Mouse (Mus musculus): ENCODE data around the gene Nrn1. TPM values are rescaled to one million over a fixed set of nuclear protein-coding genes. Genes with fewer than 3 reads are reported as not detected.

Gene Nrn1
- polyA plus RNA-seq, 1 experiment, result 5.1 TPM

GRCm38 (mm10) chr13:36720297-36721017 lies 14.5 kb downstream of the Nrn1 start:
- no peaks in the 10 kb centered on the region for H3K27me3 ChIP-seq (ENCODE audit: control insufficient read depth, insufficient read depth, insufficient read length)
- TF ChIP-seq TCF12 (IDR thresholded peaks at IDR 0.05; ENCODE audit: insufficient read depth, poor library complexity, severe bottlenecking) (no peak), TCF3 (IDR thresholded peaks at IDR 0.05; ENCODE audit: insufficient read length, low read depth) (no peak), CEBPB (IDR thresholded peaks at IDR 0.05; ENCODE audit: insufficient read depth, poor library complexity, severe bottlenecking) (no peak), MYOG (IDR thresholded peaks at IDR 0.05; ENCODE audit: control insufficient read depth in 1 of 3, insufficient read depth in 1 of 3, insufficient read length in 2 of 3, low read depth in 2 of 3) (no peak), E2F4 (IDR thresholded peaks at IDR 0.05; ENCODE audit: insufficient read depth) (no peak), USF1 (IDR thresholded peaks at IDR 0.05; ENCODE audit: low read depth) (no peak), POLR2A (IDR thresholded peaks at IDR 0.05; ENCODE audit: insufficient read length, low read depth) (no peak), POLR2AphosphoS2 (IDR thresholded peaks at IDR 0.05; ENCODE audit: insufficient read length, low read depth) (no peak), REST (IDR thresholded peaks at IDR 0.05; ENCODE audit: insufficient read depth, insufficient read length) (no peak), MAX (IDR thresholded peaks at IDR 0.05; ENCODE audit: low read depth) (no peak), SRF (IDR thresholded peaks at IDR 0.05; ENCODE audit: control insufficient read depth, insufficient read length, low read depth) (no peak), MYOD1 (IDR thresholded peaks at IDR 0.05; ENCODE audit: control insufficient read depth in 1 of 3, insufficient read length in 2 of 3, low read depth in 2 of 3) (no peak)

GRCm38 (mm10) chr13:36717376-36717775 lies 17.6 kb downstream of the Nrn1 start:
- Histone ChIP-seq H3ac (ENCODE audit: control insufficient read depth, insufficient read length) (no peak overlapping the region), H3K27me3 (ENCODE audit: control insufficient read depth, insufficient read depth, insufficient read length) (no peaks in the 10 kb centered on the region), H3K4me3 (no peak overlapping the region), H3K36me3 (ENCODE audit: control insufficient read depth, insufficient read depth) (no peaks in the 10 kb centered on the region), H3K79me2 (ENCODE audit: control insufficient read depth, insufficient read depth) (no peaks in the 10 kb centered on the region), H3K4me2 (ENCODE audit: low read depth) (no peak overlapping the region)
- TF ChIP-seq POLR2AphosphoS2 (IDR thresholded peaks at IDR 0.05; ENCODE audit: insufficient read length, low read depth), result no peak
- TF ChIP-seq USF1 (IDR thresholded peaks at IDR 0.05; ENCODE audit: low read depth), result no peak
- TF ChIP-seq CEBPB (IDR thresholded peaks at IDR 0.05; ENCODE audit: insufficient read depth, poor library complexity, severe bottlenecking), result no peak
- no peak for TF ChIP-seq MYOG (IDR thresholded peaks at IDR 0.05; ENCODE audit: control insufficient read depth in 1 of 3, insufficient read depth in 1 of 3, insufficient read length in 2 of 3, low read depth in 2 of 3)
- TF ChIP-seq E2F4 (IDR thresholded peaks at IDR 0.05; ENCODE audit: insufficient read depth), result no peak
- no peak for TF ChIP-seq REST (IDR thresholded peaks at IDR 0.05; ENCODE audit: insufficient read depth, insufficient read length)
- TF ChIP-seq MYOD1 (IDR thresholded peaks at IDR 0.05; ENCODE audit: control insufficient read depth in 1 of 3, insufficient read length in 2 of 3, low read depth in 2 of 3), result no peak
- TF ChIP-seq POLR2A (IDR thresholded peaks at IDR 0.05; ENCODE audit: insufficient read length, low read depth), result no peak
- no peak for TF ChIP-seq SRF (IDR thresholded peaks at IDR 0.05; ENCODE audit: control insufficient read depth, insufficient read length, low read depth)
- no peak for TF ChIP-seq TCF12 (IDR thresholded peaks at IDR 0.05; ENCODE audit: insufficient read depth, poor library complexity, severe bottlenecking)
- no peak for TF ChIP-seq TCF3 (IDR thresholded peaks at IDR 0.05; ENCODE audit: insufficient read length, low read depth)

More at GRCm38 (mm10) chr13:36720297-36721017, 14.5 kb downstream of the Nrn1 start:
- H3K4me2 ChIP-seq (ENCODE audit: low read depth), result no peak overlapping the region
- no peaks in the 10 kb centered on the region for H3K36me3 ChIP-seq (ENCODE audit: control insufficient read depth, insufficient read depth)
- H3K79me2 ChIP-seq (ENCODE audit: control insufficient read depth, insufficient read depth), result no peaks in the 10 kb centered on the region
- H3ac ChIP-seq (ENCODE audit: control insufficient read depth, insufficient read length), result no peak overlapping the region
- no peak overlapping the region for H3K4me3 ChIP-seq

GRCm38 (mm10) chr13:36716708-36717107 lies 18.2 kb downstream of the Nrn1 start:
- Histone ChIP-seq H3K4me3 (no peak overlapping the region), H3ac (ENCODE audit: control insufficient read depth, insufficient read length) (no peak overlapping the region), H3K4me2 (ENCODE audit: low read depth) (no peak overlapping the region), H3K27me3 (ENCODE audit: control insufficient read depth, insufficient read depth, insufficient read length) (no peaks in the 10 kb centered on the region), H3K79me2 (ENCODE audit: control insufficient read depth, insufficient read depth) (no peaks in the 10 kb centered on the region), H3K36me3 (ENCODE audit: control insufficient read depth, insufficient read depth) (no peaks in the 10 kb centered on the region)
- no peak for TF ChIP-seq POLR2AphosphoS2 (IDR thresholded peaks at IDR 0.05; ENCODE audit: insufficient read length, low read depth)
- no peak for TF ChIP-seq CEBPB (IDR thresholded peaks at IDR 0.05; ENCODE audit: insufficient read depth, poor library complexity, severe bottlenecking)
- no peak for TF ChIP-seq E2F4 (IDR thresholded peaks at IDR 0.05; ENCODE audit: insufficient read depth)
- no peak for TF ChIP-seq POLR2A (IDR thresholded peaks at IDR 0.05; ENCODE audit: insufficient read length, low read depth)
- TF ChIP-seq MYOG (IDR thresholded peaks at IDR 0.05; ENCODE audit: control insufficient read depth in 1 of 3, insufficient read depth in 1 of 3, insufficient read length in 2 of 3, low read depth in 2 of 3), result no peak
- no peak for TF ChIP-seq TCF3 (IDR thresholded peaks at IDR 0.05; ENCODE audit: insufficient read length, low read depth)
- TF ChIP-seq SRF (IDR thresholded peaks at IDR 0.05; ENCODE audit: control insufficient read depth, insufficient read length, low read depth), result no peak
- no peak for TF ChIP-seq USF1 (IDR thresholded peaks at IDR 0.05; ENCODE audit: low read depth)
- no peak for TF ChIP-seq MYOD1 (IDR thresholded peaks at IDR 0.05; ENCODE audit: control insufficient read depth in 1 of 3, insufficient read length in 2 of 3, low read depth in 2 of 3)
- TF ChIP-seq TCF12 (IDR thresholded peaks at IDR 0.05; ENCODE audit: insufficient read depth, poor library complexity, severe bottlenecking), result no peak
- no peak for TF ChIP-seq REST (IDR thresholded peaks at IDR 0.05; ENCODE audit: insufficient read depth, insufficient read length)
- no peak for TF ChIP-seq MAX (IDR thresholded peaks at IDR 0.05; ENCODE audit: low read depth)

GRCm38 (mm10) chr13:36714101-36714500 lies 20.8 kb downstream of the Nrn1 start:
- H3K4me3 ChIP-seq, result no peak overlapping the region
- no peaks in the 10 kb centered on the region for H3K79me2 ChIP-seq (ENCODE audit: control insufficient read depth, insufficient read depth)
- no peak overlapping the region for H3ac ChIP-seq (ENCODE audit: control insufficient read depth, insufficient read length)
- no peaks in the 10 kb centered on the region for H3K36me3 ChIP-seq (ENCODE audit: control insufficient read depth, insufficient read depth)
- no peaks in the 10 kb centered on the region for H3K27me3 ChIP-seq (ENCODE audit: control insufficient read depth, insufficient read depth, insufficient read length)
- no peak for TF ChIP-seq REST (IDR thresholded peaks at IDR 0.05; ENCODE audit: insufficient read depth, insufficient read length)
- no peak for TF ChIP-seq MYOG (IDR thresholded peaks at IDR 0.05; ENCODE audit: control insufficient read depth in 1 of 3, insufficient read depth in 1 of 3, insufficient read length in 2 of 3, low read depth in 2 of 3)
- TF ChIP-seq SRF (IDR thresholded peaks at IDR 0.05; ENCODE audit: control insufficient read depth, insufficient read length, low read depth), result no peak
- no peak for TF ChIP-seq POLR2A (IDR thresholded peaks at IDR 0.05; ENCODE audit: insufficient read length, low read depth)
- no peak for TF ChIP-seq POLR2AphosphoS2 (IDR thresholded peaks at IDR 0.05; ENCODE audit: insufficient read length, low read depth)
- no peak for TF ChIP-seq TCF3 (IDR thresholded peaks at IDR 0.05; ENCODE audit: insufficient read length, low read depth)
- no peak overlapping the region for H3K4me2 ChIP-seq (ENCODE audit: low read depth)

All from myocyte (in vitro differentiated cells).